Mouse (Mus musculus) lung, embryonic 14.5 days (tissue): ENCODE measurements around the gene Gigyf2. TPM values are rescaled to one million over a fixed set of nuclear protein-coding genes. Genes with fewer than 3 reads are reported as not detected.

Experiments
- ATAC-seq: fragments of 200-750 bp; cut with Nextera tagmentation; 2 replicates; pipeline ENCODE4 v1.8.0; 2017; ENCODE audit warnings: mild to moderate bottlenecking, moderate TSS enrichment, moderate library complexity; ENCODE audit not compliant: insufficient read depth
- DNase-seq: peaks from one replicate; pipeline ENCODE4 v3.0.0-alpha.2; 2015
- H3K27ac ChIP-seq: fragments of 300-500 bp; sonication (generic); 2 replicates; pipeline ENCODE4 v1.5.1; 2014; ENCODE audit warnings: low read depth, mild to moderate bottlenecking, moderate library complexity
- H3K27me3 ChIP-seq: fragments of 300-500 bp; sonication (generic); 2 replicates; pipeline ENCODE4 v1.6.1; 2014; ENCODE audit warnings: low read length, control low read depth; ENCODE audit not compliant: insufficient read depth
- H3K36me3 ChIP-seq: fragments of 300-500 bp; sonication (generic); 2 replicates; pipeline ENCODE4 v1.6.1; 2014; ENCODE audit warnings: control low read depth; ENCODE audit not compliant: insufficient read depth
- H3K4me1 ChIP-seq: fragments of 300-500 bp; sonication (generic); 2 replicates; pipeline ENCODE4 v1.6.1; 2014; ENCODE audit warnings: antibody characterized with exemption, control low read depth; ENCODE audit not compliant: insufficient read depth
- H3K4me2 ChIP-seq: fragments of 300-500 bp; sonication (generic); 2 replicates; pipeline ENCODE4 v1.6.1; 2014; ENCODE audit warnings: mild to moderate bottlenecking
- H3K4me3 ChIP-seq: fragments of 300-500 bp; sonication (generic); 2 replicates; pipeline ENCODE4 v1.5.1; 2014; ENCODE audit warnings: low read depth, low read length
- H3K9ac ChIP-seq: fragments of 300-500 bp; sonication (generic); 2 replicates; pipeline ENCODE4 v1.6.1; 2014
- H3K9me3 ChIP-seq: fragments of 300-500 bp; sonication (generic); 2 replicates; pipeline ENCODE4 v1.6.1; 2016; ENCODE audit warnings: low read depth, low read length, control low read depth
- CTCF ChIP-seq: IDR thresholded peaks from 2 replicates; pipeline ENCODE4 v1.5.1; 2016; ENCODE audit warnings: antibody characterized with exemption, low read depth
- WGBS: fragments of 180-500 bp; shearing (Covaris S2); extraction: QIAGEN DNeasy Blood & Tissue Kit; methylation state at CpG from one replicate; pipeline ENCODE4 v1.1.7; 2014; 5-methylcytosine and 5-hydroxymethylcytosine counted together
- polyA plus RNA-seq: library from polyadenylated mRNA; unstranded; fragments of >200 nt; fragmentation: Nextera tagmentation; extraction: Ambion mirVana; gene quantifications from 2 replicates; pipeline ENCODE4 v1.2.1, GENCODE M21; 2014

The Gigyf2 gene
- polyA plus RNA-seq, 1 experiment from 2014 or later = 49.6 TPM

DNA sequence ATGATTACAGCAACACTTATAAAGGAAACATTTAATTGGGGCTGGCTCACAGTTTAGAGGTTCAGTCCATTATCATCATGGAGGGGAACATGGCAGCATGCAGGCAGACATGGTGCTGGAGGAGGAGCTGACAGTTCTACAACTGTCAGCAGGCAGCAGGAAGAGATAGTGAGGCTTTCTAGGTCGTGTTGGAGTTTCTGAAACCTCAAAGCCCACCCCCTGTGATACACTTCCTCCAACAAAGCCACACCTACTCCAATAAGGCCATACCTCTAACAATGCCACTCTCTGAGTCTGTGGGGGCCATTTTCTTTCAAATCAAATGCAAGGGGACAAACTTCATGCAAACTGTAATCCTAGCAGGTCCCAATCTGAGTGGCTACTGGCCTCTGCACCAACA lies 5.7 kb upstream of the Gigyf2 start:
- DNase-seq = no peak
- H3K4me2 ChIP-seq = no peak overlapping the region
- no peak overlapping the region for H3K9ac ChIP-seq
- WGBS = 7% methylated on average over 1 of the region's 1 CpGs
- no peaks in the 10 kb centered on the region for H3K27me3 ChIP-seq
- no peak overlapping the region for H3K27ac ChIP-seq
- H3K9me3 ChIP-seq = peaks cover 16% of the 10 kb centered on the region; the same call in 1 of the 2 replicates
- no peak for ATAC-seq
- no peak for TF ChIP-seq CTCF
- H3K36me3 ChIP-seq = no peaks in the 10 kb centered on the region
- no peak overlapping the region for H3K4me3 ChIP-seq
- H3K4me1 ChIP-seq = no peaks in the 10 kb centered on the region

DNA sequence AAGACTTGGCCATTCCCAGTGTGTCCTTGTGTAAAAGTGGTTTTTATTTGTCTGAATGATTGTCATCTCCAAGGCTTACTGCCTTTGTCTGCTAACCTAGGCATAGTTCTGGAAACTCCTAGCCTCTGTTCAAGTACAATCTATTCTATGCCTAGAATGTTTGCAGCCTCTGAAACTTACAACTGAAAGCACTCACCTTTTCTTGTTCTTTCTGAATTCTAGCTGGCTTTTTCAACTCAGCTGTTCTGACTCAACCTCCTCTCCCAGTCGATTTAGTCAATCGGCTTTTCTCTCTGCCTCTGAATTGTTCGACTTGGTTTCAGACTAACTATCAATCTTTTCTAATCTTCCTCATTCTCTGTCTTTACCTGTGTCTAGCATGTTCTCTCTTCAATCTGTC lies 4.0 kb upstream of the Gigyf2 start:
- TF ChIP-seq CTCF = no peak
- no peaks in the 10 kb centered on the region for H3K4me1 ChIP-seq
- WGBS = 95% methylated on average over 3 of the region's 3 CpGs
- no peak overlapping the region for H3K4me3 ChIP-seq
- H3K9ac ChIP-seq = no peak overlapping the region
- DNase-seq = no peak
- no peak overlapping the region for H3K4me2 ChIP-seq
- H3K27me3 ChIP-seq = no peaks in the 10 kb centered on the region
- no peak for ATAC-seq
- no peak overlapping the region for H3K27ac ChIP-seq
- no peaks in the 10 kb centered on the region for H3K36me3 ChIP-seq
- peaks cover 16% of the 10 kb centered on the region; the same call in 1 of the 2 replicates for H3K9me3 ChIP-seq

DNA sequence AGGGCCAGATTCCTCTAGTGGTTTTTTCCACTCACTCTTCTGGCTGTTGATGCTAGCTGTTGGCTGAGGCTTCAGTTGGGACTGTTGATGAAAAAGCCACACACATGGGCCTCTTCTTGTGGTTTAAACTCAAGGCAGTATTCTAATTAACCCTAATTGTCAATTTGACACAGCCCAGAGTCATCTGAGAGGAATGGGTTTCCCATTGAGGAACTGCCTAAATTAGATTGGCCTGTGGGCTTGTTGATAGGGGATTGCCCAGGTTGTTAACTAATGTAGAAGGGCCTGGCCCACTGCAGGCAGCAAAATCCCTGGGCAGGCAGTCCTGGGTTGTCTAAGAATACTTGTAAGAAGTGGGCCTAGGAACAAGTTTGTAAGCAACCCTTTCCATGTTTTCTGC lies 2.1 kb upstream of the Gigyf2 start:
- no peak for TF ChIP-seq CTCF
- DNase-seq = no peak
- Histone ChIP-seq H3K27ac (no peak overlapping the region), H3K4me3 (no peak overlapping the region), H3K9ac (no peak overlapping the region), H3K9me3 (peaks cover 6% of the 10 kb centered on the region; the same call in 1 of the 2 replicates), H3K36me3 (0 out of 2 replicates have a peak, but pooled peaks cover under 1% of the 10 kb centered on the region), H3K4me2 (no peak overlapping the region), H3K4me1 (no peaks in the 10 kb centered on the region), H3K27me3 (no peaks in the 10 kb centered on the region)
- no peak for ATAC-seq

DNA sequence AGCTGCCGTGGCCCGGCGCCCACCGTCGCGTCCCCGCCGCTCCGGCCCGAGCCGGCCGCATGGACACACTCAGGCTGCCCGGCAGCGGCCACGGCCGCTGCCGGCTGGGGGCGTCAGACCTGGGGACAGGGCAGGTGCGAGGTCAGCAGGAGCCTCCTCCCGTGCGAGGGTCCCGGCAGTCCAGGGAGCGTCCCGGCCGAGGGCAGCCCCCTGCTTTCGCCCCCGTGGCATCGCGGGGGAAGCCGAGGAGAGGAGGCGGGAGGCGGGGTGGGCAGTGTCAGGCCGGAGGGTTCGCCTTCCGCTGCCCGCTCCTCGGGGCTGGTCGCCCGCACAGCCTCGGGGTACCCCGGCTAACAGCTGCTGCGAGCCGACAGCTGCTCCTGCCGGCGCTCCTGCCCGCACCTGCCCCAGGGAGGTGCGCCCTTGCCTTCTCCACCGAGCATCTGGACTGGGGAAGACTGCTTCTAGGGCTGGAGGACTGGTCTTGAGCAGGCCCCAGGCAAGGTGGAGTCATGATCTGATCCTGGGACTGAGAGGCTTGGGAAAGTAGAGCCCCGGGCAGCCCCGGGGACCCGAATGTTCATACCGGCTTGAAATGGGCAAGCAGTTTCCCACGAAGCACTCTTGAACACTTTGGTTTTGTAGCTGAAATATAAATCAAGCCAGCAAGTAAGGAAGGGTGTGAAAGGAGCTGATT lies 515 bp downstream of the Gigyf2 start:
- H3K9me3 ChIP-seq = no peaks in the 10 kb centered on the region
- H3K27me3 ChIP-seq = no peaks in the 10 kb centered on the region
- no peak for TF ChIP-seq CTCF
- H3K4me3 ChIP-seq = peak overlapping the region; percentile 97
- peak overlapping the region; percentile 64 for H3K4me2 ChIP-seq
- peak overlapping the region; percentile 95 for H3K9ac ChIP-seq
- DNase-seq (peak; percentile 40), ATAC-seq (peak; percentile 83)
- H3K27ac ChIP-seq = peak overlapping the region; percentile 92
- under 1% methylated on average over 50 of the region's 53 CpGs for WGBS
- peaks cover 7% of the 10 kb centered on the region; the same call in 1 of the 2 replicates for H3K36me3 ChIP-seq
- no peaks in the 10 kb centered on the region for H3K4me1 ChIP-seq

DNA sequence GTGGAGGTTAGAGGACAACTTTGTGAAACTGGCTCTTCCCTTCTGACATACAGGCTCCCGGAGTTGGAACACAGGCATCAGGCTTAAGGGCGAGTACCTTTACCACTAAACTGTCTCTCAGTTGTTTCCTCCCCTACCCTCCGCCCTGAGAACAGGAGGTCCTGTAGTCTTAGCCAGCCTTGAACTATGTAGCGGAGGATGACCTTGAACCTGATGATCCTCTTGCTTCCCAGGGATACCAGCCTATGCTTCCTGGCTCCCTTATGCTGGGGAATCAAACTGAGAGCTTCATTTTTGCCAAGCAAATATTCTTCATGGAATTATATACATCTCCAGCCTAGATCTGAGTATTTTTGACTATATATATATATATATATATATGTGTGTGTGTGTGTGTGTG lies 5.0 kb downstream of the Gigyf2 start:
- H3K9ac ChIP-seq = no peak overlapping the region
- H3K4me3 ChIP-seq = no peak overlapping the region
- no peak for TF ChIP-seq CTCF
- no peaks in the 10 kb centered on the region for H3K4me1 ChIP-seq
- peaks cover 38% of the 10 kb centered on the region for H3K36me3 ChIP-seq
- WGBS = 89% methylated on average over 4 of the region's 4 CpGs
- ATAC-seq = no peak
- H3K9me3 ChIP-seq = no peaks in the 10 kb centered on the region
- H3K27me3 ChIP-seq = no peaks in the 10 kb centered on the region
- no peak overlapping the region for H3K4me2 ChIP-seq
- no peak for DNase-seq
- no peak overlapping the region for H3K27ac ChIP-seq

DNA sequence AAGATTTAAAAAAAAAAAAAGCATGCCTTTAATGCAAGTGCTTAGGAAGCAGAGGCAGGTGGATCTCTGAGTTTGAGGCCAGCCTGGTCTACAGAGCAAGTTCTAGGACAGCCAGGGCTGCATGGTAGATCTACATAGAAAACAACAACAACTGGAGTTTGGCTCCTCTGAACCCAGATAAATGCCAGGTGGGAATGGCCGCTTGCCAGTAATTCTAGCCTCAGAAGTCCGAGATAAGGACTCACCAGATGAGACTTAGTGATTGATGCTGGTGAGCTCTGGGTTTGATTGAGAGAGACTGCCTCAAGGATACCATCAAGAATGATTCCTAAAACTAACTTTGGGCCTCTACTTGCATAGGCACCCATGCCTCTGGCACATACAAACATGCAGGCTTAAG lies 23.8 kb downstream of the Gigyf2 start:
- peaks cover 15% of the 10 kb centered on the region for H3K36me3 ChIP-seq
- H3K27me3 ChIP-seq = no peaks in the 10 kb centered on the region
- H3K27ac ChIP-seq = no peak overlapping the region
- H3K9ac ChIP-seq = no peak overlapping the region
- no peak overlapping the region for H3K4me2 ChIP-seq
- TF ChIP-seq CTCF = no peak
- no peak overlapping the region for H3K4me3 ChIP-seq
- DNase-seq (no peak), ATAC-seq (no peak)
- no peaks in the 10 kb centered on the region for H3K4me1 ChIP-seq
- H3K9me3 ChIP-seq = no peaks in the 10 kb centered on the region
- 67% methylated on average over 2 of the region's 2 CpGs for WGBS

DNA sequence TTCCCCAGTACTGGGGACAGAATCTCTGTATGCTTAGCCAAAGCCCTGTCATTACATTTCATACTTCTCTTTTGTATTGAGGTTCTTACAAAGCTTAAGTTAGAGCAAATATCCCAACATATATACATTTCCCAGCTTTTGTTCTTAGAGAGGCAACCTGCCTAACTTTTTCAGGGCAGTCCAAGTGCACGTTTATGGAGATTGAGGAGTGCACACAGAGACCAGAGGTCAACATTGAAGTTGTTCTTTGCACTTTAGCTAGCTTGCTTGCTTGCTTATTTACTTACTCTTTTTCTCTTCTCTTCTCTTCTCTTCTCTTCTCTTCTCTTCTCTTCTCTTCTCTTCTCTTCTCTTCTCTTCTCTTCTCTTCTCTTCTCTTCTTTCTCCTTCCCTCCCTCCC lies 33.5 kb downstream of the Gigyf2 start:
- 54% methylated on average over 1 of the region's 1 CpGs for WGBS
- ATAC-seq (no peak), DNase-seq (no peak)
- no peak for TF ChIP-seq CTCF
- Histone ChIP-seq H3K27me3 (no peaks in the 10 kb centered on the region), H3K9me3 (no peaks in the 10 kb centered on the region), H3K27ac (no peak overlapping the region), H3K9ac (no peak overlapping the region), H3K4me1 (no peaks in the 10 kb centered on the region), H3K36me3 (peaks cover 18% of the 10 kb centered on the region), H3K4me3 (no peak overlapping the region), H3K4me2 (no peak overlapping the region)
